Mouse (Mus musculus): Measurements from ENCODE around the gene Irf2.
A peak's percentile ranks its signal among the peaks of the same experiment; 100 is the strongest.

The Irf2 gene

DNA sequence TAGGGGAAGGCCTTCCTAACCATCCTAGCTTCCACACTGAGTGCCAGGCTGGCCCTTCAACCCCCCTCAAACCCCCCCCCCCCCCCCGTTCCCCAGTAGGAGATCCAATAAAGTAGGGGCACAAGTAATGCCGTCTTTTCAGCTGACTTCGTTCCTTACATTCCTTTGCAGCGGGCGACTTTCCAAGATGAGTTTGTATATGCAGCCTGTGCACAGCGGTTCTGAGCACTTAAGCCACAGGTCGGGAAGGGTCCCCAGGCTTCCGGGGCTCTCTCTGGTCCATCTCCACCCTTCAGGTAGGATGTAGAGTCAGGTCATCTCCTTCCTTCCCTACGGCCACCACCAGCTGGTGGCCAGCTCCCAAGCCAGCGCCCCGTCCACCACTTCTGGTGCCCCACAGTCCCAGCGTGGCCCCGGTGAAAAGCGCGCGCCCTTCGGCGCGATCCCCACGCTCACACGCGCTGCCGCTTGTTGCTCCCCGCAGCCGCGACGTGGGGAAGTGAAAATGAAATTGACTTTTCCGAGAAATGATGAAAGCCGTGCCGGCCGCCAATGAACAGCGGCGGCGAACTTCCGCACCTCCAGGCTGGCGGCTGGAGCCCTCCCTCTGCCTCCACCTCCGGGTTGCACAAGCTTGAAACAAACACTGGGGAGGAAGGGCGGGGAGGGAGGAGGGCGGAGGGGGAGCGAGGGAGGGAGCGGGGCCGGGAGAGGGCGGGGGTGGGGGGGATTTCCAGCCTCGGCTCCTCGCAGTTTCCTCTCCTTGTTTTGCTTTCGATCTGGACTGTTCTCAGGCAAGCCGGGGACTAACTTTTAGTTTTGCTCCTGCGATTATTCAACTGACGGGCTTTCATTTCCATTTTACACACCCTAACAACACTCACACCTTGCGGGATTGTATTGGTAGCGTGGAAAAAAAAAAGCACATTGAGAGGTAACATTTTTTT, at the start of gene Irf2:
Gene Irf2, plus strand, starts transcription at position 730 of the 947 bp plus-strand sequence.
- peak; percentile 43 to 65 for DNase-seq (ENCODE audit: low spot score in 2 of 2)

DNA sequence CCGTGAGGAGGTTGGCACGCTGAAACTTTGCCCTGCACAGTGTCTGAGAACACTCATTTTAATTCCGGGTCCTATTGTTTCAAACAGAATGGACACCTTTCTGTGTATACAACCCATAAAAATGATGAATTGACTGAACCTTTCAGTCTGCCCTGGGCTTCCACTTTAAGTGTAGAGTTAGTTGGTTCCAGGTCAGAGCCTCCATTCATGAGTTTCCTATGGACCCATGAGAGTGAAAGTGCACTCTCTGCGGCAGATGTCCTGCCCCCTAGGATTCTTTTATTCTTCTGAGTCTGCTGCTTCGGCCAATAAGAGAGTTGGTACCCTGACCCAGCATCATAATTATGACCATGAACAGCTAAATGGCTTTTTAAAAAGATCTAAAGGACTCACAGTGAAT, 49.4 kb upstream of the Irf2 start:
- no peak for DNase-seq (ENCODE audit: low spot score in 2 of 2)

DNA sequence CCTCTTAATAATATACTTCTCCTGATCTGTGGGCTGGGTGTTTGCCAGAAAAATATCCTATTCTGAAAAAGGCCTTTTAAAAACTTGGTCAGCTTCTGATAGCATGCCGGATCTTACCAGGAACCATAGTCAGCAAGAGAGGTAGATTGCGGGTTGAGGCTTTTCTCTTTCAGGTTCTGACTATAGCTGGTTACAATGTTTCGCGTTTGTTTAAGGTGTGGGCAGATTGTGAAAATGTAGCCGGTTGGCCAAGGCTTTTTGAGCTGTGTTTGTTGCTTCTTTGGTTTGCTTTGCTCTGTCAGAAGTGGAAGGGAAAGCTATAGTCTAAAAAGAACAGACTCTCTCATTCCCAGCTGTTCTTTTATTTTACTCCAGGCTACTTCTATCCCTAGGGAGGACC, 49.0 kb upstream of the Irf2 start:
- DNase-seq (ENCODE audit: low spot score in 2 of 2), result no peak

DNA sequence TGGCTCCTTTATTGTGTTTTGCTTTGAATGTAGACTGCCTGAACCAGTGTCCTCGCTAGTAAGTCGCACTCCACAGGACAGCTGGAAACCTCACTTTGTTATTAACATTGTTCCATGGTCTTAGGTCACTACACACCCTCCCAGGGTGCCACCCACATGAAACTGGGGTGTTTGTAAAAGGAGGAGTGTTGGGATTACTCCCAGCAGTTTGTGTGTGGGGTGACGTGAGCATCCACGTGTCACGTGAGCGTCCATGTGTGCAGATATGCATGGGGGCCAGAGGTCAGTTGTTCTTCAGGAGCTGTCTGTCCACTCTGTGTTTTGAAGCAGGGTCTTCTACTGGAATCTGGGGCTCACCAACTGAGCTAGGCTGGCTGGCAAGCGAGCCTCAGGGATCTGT, 48.2 kb upstream of the Irf2 start:
- DNase-seq (ENCODE audit: low spot score in 2 of 2), result no peak

DNA sequence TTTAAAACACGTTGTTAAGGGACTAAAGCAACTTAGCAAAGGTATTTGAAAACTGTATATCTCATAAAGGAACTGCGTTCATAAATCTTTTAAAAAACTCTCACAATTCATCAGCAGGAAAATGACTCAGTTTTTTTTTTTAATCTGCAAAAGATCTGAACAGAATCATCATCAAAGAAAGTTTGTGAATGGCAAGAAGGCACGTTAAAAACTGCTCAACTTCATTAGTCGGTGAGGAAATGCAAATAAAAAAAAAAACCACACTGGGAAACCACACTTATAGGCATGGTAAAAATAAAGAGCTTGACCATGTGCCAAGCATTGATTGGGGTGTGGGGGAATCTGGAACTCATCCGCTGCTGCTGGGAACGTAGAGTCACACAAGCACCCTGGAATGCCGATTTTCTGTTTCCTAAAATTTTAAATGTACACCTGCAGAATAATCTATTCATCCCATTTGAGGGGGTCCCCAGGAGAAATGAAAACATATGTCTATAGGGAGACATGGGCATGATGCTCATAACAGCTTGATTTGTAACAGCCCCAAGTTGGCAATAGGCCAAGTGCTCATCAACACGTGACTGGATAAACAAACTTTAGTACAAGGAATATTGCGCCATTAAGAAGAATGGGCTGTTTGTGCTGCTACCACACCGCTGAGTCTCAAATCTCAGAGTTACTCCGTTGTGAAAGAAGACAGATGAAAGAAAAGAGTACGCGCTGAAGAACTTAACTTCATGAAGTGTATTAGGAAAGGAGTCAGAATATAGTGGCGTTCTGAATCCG, 43.1 kb upstream of the Irf2 start:
- no peak for DNase-seq (ENCODE audit: low spot score in 2 of 2)

DNA sequence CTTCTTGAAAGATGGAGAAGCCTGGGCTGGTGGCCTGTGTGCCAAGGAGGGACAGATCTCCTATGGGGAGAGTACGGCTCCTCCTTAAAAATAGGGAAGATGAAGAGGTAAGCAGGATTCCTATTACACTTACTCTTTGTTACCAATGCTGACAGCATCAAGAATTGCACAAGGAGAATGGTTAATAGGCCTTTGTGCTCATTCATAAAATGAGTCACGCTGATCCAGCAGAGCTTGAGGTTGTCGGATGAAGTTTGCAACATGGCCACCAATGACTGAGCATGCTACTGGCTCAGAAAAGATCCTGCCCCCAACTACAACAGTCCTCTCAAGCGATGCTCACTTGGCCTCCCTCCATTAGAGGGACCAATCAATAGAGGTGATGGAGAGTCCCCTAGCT, 42.0 kb upstream of the Irf2 start:
- no peak for DNase-seq (ENCODE audit: low spot score in 2 of 2)

DNA sequence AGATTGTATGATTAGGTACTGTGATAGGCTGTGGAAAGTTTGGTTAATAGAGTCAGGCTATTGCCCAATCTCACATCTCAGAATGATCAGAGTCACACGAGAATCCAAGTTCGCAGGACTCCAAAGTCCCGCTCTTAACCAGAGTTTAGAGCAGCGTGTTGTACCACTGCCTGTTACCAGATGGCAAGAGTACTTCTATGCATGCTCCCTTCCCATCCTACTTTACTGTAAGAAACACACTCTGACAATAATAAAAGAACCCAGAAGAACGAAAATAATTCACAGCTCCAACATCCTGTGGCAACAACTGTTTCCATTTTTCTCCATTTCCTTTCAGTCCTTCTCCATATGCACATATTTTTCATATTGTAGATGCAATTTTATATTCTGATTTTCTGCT, 41.4 kb upstream of the Irf2 start:
- DNase-seq (ENCODE audit: low spot score in 2 of 2), result no peak

DNA sequence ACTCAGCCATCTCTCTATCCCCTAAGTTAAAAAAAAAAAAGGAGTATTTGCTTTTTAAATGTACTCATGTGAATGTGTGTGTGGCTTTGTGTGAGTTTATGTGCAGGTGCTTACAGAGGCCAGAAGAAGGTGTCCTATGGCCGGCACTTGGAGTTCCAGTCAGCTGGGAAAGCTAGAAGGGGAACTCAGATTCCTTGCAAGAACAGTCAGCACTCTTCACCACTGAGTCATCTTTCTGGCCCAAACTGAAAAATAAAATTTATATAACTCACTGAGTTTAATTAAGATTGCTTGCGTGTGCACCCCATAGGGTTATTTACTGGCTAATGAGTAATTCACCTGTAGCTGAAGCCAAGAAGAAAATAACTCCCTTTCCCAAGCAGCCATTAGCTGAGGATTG, 34.4 kb upstream of the Irf2 start:
- no peak for DNase-seq (ENCODE audit: low spot score in 2 of 2)

DNA sequence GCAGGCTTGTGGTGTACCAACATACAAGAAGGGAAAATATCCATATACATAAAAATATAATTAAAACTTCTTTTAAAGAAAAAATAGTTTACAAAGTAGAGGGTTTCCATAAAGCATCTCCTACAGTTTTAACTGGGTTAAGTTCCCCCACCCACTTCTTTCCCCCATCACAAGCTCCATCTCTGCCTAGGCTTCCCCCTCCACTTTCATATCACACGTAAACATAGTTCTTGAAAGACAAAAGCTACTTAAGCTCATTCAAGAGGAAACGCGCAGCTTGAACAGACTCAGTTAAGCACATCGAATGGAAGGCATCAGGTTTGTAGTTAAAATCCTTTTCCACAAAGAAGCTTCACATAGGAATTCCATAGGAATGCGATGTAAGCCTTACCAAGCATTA, 32.8 kb upstream of the Irf2 start:
- DNase-seq (ENCODE audit: low spot score in 2 of 2), result no peak

DNA sequence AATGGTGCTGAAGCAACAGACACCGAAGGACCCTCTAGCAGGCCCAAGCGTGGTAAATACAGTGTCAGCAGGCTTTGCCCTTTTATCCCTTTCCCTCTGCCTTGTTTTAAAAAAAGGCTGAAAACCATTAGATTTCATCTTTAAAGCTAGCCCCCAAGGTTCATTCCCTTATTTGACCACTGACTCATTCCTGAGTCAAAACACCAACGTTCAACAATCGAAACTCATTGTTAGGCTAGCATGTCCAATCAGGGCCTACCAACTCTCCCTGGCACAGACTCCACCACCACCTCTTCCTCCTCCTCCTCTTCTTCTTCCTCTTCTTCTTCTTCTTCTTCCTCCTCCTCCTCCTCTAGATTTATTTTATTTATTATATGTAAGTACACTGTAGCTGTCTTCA, 30.2 kb upstream of the Irf2 start:
- no peak for DNase-seq (ENCODE audit: low spot score in 2 of 2)

DNA sequence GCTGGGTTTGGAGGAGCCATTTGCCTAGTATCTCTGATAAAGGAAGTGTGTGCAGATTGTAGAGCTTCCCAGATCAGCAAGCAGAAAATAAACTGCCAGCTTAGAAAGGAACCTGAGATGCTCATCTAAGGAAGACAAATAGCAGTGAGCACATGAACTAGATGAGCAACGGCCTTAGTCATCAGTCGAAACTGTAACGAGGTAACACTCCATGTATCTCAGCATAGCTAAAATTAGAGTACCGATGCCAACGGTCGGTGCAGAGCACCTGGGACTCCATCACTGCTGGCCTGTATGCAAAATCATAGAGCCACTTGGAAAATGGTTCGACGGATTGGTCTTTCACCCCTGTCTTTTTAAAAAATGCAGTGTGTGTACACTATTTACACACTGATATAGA, 29.2 kb upstream of the Irf2 start:
- no peak for DNase-seq (ENCODE audit: low spot score in 2 of 2)

DNA sequence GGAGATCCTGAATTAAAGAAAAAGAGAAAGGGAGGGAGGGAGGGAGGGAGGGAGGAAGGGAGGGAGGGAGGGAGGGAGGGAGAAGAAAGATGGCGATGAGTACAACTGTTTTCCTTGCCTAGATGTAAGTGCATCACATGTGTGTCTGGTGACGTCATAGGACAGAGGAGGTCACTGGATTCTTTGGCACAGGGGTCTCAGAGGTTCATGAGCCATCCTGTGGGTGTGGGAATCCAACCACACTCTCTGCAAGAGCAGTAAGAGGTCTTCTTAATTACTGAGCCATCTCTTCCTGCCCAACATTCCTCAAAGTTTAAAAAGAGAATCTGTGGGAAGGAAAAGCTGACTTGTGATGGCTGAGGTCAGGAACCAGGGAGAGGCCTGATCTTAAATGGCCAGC, 28.0 kb upstream of the Irf2 start:
- no peak for DNase-seq (ENCODE audit: low spot score in 2 of 2)

DNA sequence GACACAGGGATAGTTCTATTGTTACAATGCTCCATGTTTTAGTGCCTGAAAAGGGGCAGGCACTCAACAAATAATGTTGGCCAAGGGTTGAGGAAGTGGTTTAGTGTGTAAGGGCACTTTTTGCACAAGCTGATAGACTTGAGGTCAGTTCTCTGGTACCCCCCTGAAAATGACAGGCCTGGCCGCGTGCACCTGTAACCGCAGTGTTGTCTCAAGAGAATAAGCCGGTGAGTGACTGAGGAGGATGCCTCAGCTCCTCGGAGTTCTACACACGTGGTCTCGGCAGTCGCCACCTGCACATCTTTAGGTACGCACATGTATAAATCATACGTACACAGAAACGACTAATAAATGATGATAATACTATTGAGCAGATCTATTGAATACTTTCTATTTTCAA, 26.4 kb upstream of the Irf2 start:
- no peak for DNase-seq (ENCODE audit: low spot score in 2 of 2)

DNA sequence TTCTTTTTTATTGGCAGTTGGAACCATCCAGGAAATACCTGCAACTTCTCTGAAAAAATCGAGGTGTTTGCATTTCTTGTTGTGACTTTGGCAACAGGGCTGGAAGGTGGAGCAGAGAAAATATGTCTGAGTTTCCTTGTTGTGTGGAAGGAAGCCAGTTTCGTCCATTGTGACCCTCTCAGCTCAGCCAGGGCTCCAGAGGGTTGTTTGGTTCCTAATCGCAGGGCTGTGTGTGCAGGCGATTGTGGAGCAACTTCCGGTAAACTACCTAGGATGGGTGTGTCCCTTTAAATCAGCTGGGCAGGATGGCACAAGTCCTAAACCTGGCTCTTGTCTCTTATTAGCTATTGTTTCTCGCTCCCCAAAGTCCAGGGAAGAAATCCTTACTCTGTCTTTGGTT, 25.7 kb upstream of the Irf2 start:
- no peak for DNase-seq (ENCODE audit: low spot score in 2 of 2)

DNA sequence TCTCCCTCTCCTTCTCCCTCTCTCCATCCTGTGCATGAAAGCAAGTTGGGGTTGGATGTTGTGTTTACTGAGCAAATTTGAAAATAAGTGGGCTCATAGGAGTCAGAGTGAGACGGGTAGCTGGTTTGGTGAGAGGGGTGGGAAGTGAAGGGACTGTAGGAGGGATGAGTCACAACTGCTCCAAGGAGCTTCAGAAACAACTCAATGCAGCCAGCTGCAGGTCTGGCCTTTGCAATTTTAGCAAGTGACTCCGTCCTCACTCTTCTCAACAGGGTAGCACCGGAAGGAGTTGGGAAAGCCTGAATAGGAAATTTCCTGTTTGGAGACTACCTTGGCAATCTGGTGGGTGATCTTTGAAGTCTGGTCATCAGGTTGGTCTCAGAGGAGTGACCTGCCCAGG, 25.1 kb upstream of the Irf2 start:
- DNase-seq (ENCODE audit: low spot score in 2 of 2), result no peak

DNA sequence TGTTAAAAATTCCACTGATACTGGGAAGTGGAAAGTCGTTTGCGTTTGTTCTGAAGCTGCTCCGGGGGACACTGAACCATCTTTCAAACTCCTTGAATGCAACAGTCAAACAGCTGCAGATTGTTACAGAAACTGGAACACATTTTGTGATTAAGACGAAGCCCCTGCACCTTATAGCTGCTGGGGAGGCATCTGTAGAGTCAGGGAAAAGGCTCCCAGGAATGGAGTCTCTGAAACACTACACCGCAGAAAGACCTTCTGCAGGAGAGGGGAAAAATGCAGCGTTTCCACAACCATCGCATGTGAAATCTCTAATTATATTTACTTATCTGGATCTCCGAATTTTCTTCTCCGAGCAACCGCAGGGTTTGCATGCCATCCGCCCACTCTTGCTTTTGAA, 23.1 kb upstream of the Irf2 start:
- DNase-seq (ENCODE audit: low spot score in 2 of 2), result no peak

DNA sequence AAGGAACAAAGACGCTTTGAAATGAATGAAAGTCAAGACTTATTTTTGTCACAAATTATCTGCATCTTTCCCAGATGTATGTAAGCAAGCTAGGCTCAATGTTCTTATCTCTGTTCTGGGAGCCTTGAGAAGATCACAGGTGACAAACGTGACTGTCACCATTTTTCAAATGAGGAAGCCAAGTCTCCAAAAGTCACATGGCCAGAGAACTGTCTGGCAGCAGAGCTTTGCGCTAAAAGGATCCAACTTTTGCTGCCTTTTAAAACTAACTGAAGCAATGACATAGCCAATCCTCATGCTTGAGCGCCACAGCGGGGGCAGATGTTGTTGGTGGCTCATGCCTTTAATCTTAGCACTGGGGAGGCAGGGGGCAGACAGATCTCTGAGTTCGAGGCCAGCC, 22.4 kb upstream of the Irf2 start:
- no peak for DNase-seq (ENCODE audit: low spot score in 2 of 2)

DNA sequence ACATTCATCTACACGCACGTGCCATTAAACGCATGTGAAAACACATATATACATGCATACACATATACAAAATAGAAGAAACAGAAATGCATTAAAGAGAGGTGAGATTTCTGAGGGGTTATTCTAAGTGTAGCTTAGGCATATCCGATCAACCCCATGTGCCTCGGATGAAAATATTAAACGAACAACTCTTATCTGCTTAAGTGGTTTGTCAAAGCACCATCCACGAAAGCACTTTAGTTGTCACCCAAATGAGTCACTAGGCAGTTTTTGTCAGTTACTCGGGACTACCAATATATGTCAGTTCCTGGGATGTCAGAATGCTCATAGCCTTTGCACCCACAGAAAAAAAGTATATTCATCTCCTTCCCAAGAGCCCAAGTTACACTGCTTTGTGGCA, 21.2 kb upstream of the Irf2 start:
- no peak for DNase-seq (ENCODE audit: low spot score in 2 of 2)

DNA sequence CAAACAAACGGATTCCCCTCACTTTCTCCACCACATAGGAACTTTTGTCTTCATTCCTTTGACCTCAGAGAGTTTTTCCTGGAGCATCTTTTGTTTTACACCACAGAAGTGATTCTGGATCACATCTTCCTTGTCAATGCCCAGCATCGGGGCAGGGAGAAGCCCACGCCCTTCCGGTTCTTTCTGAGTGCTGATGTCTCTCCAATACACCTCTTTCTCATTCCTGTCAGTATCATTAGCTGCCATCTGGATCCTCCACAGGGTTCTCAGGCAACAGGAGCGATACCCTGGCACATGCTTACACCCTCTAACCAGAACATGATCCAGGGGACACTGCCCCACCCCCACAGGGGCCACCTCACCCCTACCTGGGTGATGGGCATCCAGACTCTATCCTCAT, 20.8 kb upstream of the Irf2 start:
- no peak for DNase-seq (ENCODE audit: low spot score in 2 of 2)

DNA sequence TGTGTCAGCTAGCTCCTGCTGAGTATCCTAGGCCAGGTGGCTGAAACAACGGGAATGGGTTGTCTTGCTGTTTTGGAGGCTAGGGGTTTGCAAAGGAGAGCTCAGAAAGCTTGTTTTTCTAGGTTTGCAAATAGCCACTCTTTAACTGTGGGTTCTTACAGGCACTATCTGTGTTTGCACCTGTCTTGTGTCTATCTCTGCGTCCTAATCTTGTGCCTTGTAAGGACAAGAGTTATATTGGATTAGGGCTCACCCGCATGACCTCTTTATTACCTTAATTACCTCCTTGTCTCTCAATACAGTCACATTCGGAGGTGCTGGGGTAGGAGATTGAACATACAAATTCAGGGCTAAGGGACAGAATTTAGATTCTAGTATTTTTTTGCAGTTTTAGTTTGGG, 18.9 kb upstream of the Irf2 start:
- no peak for DNase-seq (ENCODE audit: low spot score in 2 of 2)

DNA sequence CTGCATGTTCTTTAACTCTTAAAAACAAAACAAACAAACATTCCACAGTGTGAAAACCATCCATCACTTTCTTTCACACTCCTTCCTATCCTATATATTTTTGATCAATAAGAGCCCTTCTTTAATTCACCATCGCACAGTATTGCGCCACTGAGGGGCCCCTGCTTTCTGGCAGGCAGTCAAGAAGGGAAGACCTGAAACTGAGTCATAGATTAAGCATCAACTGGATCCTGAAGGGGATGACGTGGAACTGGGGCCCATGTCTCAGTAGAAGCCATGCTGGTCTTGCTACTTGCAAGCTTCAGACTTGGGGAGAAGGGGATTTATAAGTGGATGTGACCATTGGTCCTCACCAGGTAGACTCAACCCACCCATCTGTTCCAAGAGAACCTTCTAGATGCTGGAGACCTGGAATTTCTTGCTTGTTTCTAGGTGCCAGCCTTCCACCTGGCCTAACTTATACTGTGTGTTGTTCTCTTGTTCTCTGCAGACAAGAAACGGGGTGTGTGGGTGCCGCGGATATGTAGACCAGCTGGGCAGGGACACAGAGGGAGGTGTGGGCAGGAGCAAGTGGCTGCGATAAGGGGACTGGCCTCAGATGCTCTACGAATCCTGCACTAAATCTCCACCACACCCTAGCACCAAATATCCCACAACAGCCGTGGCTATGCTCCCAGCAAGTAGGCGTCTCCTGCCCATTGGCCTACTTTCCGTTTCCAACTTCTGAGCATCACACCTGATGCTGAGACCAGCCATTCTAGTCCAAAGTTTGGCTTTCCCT, 18.3 kb upstream of the Irf2 start:
- DNase-seq (ENCODE audit: low spot score in 2 of 2), result no peak

DNA sequence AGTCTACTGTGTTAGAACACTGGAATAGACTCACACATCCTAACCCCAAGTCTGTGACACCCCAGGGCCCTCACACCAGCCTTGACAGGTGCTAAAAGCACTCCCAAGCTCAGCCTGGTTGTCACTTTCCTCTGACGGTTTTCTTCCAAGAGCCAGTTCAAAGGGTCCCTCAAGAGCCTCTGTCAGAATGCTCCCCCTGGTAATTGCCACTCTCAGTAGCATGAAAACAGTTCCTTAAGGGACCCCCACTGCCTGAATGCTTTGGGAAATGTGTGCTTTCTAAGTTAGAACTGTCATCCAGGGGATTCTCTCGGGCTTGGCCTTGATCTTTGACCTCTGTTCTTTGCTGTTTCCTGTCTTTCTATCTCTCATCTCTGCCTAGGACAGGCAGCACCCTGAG, 17.0 kb upstream of the Irf2 start:
- no peak for DNase-seq (ENCODE audit: low spot score in 2 of 2)
